Mouse (Mus musculus) adrenal gland, postnatal 10 days (tissue): ENCODE measurements around the gene Atp8a1. TPM values are rescaled to one million over a fixed set of nuclear protein-coding genes. Genes with fewer than 3 reads are reported as not detected.

Experiments used
- DNase-seq: peaks from one replicate; pipeline ENCODE4 v3.0.0; 2021; ENCODE audit warnings: mixed read lengths
- total RNA-seq, 2 experiments: library from RNA; stranded (reverse); gene quantifications; 2 replicates each; pipeline ENCODE4 v1.2.3; 2021

Gene Atp8a1
- total RNA-seq, 2 experiments from 2014 or later: 17.5 to 26.6 TPM

DNA sequence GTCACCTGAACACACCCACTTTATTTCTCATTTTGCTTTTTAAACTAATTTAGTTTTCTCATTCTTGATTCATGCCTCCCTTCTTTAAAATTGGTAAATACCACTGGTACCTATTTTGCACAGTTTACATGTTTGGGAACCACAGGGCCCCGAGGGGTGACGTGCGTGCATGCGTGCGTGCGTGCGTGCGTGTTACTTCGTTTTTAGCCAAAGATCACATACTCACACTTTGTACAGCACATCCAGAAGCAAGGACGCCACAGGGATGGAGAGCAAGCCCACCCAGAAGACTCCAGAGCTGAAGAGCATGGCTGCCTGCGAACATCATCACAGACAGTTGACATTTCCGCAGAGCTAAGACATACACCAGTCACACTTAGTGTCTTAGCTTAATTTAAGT lies 216.0 kb downstream of the Atp8a1 start:
- DNase-seq: no peak

DNA sequence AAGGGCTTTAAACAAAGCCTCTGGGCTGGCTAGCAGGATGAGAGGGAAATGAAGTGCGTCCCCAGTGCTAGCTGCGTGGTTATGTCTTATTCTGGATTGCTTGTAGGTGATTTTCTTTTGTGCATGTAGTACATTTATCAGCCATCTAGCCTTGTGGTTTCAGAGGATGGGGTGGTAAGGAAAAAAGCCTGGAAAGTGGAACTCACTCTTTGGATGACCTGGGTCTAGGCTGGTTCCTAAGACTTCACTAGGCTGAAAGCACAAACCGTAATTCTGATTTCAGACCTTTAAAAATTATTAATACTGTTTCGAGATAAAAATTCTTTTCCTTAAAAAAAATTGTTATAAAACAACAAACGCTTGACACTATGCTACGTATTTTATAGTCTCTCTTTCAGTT lies 217.4 kb downstream of the Atp8a1 start:
- DNase-seq: no peak

DNA sequence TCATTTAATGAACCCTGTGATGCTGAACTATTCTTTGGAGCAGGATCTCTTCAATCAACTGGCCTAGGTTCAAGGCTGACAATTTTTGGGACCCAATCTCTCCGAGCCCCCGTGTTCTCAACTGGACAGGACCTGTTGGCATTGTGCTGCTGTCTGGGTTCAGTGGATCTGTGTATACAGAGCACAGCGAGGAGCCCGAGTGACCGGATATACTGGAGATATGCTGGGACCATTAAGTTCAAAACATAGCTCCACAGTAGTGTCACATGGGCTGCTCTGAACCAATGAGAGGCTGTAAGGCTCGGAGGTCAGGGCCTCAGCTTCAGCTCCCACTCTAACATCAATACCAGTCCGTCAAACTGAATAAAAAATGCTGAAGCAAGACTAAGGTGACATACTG lies 217.8 kb downstream of the Atp8a1 start:
- DNase-seq: no peak

DNA sequence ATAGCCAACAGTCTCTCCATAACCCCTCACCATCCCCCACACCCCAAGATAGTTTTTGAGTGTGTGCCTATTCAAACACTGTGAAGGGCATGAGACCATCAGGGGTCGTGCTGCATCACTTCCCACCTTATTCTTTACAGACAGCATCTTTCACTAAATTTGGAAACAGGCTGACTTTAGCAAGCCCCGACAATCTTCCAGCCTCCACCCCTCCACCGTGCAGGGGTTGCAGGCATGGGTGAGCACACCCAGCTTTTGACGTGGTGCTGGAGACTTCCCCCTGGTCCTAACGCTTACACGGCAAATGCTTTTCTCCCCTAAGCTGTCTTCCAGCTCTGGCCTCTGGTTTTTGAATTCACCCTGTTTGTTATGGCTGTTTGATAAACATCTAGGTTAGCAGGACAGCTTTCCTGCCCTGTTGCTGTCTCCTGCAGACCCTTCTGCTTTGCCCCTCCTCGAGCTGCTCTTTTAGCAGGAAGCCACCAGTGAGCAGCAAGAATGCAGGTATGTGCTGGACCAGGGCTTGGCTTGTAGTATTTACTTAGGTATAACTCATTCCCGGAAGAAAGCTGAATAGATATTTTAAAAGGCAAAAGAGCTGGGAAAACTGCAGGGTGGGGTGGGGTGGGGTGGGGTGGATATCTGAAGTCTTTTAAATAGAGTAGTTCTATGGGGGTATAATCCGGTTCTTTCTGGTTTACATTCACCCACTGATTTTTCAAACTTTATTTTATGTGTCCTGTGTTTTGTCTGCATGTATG lies 218.9 kb downstream of the Atp8a1 start:
- DNase-seq: no peak

DNA sequence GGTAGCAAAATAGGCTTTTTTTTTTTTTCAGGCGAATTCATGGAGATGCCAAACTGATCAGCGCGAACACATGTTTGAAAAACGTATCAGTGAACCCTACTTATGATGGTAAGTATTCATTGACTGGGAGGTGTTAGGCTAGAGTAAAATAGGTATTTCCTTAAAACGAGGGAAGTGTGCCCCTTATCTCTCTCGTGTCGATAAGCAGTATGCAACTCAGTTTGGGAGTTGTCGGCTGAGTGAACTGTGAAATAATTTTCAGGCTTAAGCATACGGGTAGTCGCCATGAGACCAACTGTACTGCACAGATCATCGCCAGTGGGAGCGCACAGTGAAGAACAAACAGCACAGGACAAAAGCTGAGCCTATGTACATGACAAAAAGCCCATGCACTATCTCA lies 226.0 kb downstream of the Atp8a1 start:
- DNase-seq: no peak

DNA sequence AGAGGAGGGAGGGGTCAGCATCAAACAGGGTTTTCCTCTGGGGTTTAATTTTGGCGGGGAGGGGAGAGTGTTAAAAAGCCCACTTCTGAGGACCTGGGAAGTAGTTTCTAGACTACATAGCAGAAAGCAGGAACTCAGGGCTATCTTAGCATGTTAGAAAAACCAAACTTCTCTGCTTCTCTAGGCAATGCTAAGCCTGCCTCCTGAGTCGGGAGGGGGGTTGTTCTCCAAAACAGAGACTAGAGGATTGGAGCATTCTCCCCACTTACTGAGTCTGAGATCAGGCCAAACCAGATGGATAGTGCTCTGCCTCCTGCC lies 237.8 kb downstream of the Atp8a1 start:
- DNase-seq: no peak

DNA sequence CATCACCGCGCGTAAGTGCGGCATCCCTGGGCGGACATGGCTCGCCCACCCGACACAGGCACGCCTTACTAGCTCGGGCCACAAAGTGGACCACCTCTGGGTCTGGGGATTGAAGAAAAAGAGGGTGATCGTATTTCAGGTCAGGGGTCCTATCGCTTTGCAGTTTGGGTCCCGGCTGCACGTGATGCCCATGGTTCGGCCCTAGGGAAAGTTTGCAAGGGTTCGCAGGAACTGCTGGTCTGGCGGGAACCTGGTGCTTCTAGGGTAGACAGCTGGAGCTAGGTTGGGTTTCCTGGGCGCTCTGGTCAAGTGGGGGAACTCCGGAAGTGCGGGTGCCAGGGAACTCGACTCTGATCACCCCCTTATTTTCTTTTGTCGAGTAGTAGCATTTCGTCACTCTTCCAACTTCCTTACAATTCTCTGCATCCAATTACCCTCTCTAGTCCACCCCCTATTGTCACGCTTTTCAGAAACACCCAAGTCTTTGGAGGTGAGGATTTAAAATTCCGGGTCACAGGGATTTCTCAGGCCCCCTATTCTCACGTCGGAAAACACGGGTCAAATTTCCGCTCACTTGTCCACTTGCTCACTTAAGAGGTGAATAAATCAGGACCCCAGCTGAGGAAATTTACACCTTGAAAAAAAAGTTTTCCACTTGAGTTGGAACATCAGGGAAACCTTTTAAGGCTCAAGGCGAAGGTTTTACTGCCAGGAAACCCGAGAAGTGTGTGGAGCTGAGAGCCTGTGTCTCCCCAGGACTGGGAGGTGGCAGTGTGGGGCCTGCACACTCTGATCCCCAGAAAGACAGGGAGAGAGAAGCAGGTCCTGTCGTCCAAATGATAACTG lies 238.3 kb downstream of the Atp8a1 start:
- DNase-seq: no peak

DNA sequence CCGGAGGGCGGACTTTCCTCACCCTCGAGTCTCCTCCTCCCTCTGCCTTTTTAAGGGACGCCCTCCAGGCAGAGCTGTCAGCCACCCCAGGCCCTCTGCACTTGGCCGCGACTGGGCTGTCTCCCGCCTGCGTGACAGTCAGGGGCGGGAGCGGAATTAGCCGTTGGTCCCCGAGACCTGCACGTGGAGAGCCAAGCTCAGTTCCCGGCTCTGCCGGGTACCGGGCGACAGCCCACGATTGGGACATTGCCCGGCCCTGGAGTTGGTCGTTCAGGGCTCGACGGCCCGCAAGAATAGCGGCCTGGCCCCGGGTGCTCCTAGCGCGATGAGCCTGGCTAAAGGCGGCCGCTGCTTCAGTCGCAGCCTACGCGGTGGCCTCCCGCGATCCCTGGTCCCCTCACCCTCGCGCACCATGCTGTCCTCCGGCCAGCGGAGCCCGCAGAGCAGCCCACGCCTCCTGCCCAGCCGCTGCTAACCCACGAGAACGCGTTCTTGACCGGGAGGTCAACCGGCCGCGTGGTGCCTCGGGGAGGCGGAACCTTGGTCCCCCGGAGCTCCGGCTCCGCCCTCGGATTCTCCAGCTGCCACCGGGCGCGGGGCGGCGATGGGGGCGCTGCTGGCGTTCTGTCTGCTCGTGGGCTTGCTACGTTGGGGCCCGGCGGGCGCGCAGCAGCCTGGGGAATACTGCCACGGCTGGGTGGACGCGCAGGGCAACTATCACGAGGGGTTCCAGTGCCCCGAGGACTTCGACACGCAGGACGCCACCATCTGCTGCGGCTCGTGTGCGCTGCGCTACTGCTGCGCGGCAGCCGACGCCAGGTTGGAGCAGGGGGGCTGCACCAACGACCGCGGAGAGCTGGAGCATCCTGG lies 239.2 kb downstream of the Atp8a1 start, which contains the start of gene Shisa3:
Gene Shisa3 (plus strand): TSS at position 79 of the 870 bp plus-strand sequence.
- peak; percentile 49 for DNase-seq

DNA sequence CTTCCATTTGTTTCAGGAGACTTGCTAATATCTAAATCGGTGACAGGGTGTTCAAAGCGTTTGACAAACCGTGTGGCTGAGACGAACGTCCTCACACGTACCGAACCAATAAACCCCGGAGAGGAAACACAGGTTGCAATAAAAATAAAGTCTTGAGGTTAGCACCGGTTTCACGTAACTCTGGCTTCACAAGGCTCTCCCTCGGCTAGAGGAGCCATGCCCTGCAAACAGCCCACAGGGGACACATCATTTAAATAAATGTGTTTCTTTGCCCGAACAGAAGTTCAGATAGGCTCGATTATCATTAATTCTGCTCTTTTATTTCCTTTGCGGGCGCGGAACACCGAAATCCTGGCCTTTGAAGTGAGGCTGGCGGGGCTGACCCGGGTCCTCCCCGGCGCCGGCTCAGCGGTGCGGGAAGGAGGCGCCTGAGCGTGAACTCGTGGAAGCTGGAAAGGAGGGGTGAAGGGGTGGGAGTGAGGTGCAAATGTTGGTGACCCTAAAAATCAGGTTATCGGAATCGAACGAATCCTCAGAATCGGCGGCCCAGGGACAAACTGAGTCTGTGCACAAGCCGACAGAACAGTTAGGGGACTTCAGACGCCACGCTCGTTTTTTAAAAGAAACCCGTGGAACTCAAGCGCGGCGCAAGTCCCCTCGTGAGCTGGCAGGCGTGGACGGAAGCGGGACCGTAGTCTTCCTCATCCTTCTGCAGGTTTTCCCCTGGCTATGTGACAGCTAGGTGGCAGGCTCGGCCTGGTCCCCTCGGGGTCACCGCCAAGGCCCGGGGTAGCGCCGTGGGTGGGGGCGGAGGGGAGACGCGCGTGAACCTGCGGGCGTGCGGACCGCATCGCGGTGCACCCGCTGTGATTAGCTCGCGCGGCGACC lies 240.1 kb downstream of the Atp8a1 start:
- peak; percentile 24 for DNase-seq

DNA sequence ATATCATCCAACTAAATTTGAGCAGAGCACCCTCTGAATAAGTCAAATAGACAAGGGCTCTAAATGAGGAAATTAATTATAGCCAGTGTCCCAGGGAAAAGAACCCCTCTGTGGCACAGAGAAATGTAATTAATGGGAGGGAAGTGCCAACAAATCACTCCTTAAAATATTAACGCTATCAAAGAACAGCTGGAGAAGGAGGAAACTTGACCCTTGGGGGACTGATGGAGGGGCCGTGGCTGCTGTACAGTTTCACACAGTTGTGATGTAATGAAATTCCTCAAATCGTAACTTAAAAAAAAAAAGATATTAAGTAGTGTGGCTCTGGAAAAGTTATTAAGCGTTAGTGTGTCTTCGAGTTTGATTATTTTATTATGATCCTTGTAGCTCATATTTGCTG lies 241.3 kb downstream of the Atp8a1 start:
- DNase-seq: no peak

DNA sequence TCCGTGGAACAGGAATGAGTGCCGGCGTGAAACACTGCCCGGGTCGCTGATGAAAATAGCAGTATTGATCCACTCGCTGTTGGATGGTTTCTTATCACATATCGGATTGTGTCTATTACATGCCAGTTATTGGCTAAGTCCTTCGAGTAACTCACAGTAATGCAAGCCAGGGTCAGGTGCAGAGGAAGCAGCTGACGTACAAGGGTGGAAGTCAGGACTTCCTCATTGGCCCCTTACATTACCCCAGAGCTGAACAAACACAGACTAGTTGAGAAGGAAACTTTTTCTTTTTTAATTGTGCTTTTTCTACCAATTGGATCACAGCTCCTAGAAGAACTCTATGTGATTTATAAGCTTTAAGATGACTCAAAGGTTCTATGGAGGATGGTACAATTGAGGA lies 247.3 kb downstream of the Atp8a1 start:
- DNase-seq: no peak

DNA sequence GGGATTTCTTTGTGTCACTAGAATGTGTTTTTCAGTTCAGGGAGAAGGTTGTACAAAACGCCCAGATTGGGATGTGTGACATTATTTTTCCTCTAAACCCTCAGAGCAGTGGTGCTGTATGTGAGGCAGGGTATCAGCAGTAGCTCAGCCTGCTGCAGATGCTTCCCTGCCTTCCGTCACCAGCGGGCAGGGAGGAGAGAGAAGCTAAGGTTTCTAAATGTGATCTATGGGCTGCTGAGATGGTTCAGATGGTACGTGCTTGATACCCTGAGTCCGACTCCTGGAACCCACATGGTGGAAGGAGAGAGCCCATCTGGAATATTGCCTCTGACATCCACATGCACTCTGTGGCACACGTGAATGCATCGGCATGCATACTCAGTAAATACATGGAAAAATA lies 251.6 kb downstream of the Atp8a1 start:
- DNase-seq: no peak

DNA sequence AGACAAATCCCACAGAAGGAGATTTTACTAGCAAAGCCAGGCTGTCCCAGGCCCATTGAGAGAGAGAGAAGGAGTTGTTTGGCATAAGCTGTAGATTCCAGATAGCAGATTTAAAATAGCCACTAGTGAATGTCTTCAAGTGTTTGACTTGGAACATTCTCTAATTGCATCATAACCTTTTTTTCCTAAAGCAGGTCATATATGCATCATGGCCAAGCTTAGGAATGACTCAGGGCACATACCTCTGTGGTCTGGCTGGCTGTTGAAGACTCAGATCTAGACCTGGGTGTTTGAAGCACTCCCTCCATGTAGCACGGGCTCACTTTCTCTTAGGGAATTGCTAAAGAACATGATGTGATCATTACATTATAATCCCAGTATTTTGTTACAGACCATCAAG lies 252.2 kb downstream of the Atp8a1 start:
- no peak for DNase-seq

DNA sequence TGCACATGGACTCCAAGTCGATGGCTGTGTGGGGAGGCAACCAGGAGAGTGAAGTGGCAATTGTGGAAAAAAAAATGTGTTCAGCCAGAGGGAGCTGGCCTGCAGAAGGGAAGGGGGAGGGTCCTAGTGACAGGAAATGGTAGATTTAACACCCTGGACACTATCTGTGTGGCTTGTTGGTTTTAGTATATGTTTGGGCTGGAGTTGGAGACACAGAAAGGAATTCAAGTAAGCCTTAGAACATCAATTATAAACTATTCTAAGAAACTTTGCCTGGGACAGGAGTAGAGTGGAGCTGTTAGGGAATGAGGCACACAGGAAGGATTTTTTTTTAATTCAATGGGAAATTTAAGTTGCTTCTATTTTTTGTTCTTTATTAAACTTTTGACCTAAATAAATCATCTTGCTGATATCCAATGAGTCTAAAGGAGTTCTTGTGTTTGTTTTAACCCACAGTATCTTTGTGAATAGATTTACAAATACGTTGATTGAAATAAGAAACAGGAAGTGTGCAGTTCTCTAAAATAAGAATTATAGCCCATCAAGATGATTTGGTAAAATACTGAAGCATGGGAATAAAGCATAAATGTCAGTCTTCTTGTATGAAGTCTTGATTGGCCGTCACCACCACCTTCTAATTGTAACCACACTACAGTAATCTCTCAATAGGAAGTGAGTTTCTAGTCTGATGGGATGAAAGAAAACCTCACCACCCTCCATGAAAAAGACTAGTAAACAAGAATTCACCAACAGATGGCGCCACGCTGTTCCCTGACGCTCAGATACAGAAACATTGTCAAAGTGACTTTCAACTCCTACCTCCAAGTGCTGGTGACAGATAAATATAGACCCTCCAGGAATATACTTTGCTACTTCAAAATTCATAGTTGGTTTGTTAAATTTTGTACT lies 267.3 kb downstream of the Atp8a1 start:
- DNase-seq: peak; percentile 27

DNA sequence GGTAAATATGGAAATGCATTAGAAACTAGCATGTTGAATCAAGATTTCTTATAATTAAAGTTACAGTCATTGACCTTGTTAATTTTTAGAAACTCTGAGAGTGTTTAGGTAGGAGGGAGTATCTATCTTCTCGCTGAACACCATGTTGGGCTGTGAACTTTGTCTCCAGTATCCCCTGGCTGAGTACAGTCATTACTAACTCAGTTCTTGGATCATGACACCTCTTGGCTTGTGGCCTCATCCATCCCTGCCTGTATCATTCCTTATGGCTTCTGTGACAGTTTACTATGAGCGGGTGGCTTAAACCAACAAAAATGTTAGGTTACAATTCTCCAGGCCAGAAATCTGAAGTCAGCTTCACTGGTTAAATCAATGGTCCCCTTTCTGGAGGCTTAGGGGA lies 271.5 kb downstream of the Atp8a1 start:
- DNase-seq: no peak

DNA sequence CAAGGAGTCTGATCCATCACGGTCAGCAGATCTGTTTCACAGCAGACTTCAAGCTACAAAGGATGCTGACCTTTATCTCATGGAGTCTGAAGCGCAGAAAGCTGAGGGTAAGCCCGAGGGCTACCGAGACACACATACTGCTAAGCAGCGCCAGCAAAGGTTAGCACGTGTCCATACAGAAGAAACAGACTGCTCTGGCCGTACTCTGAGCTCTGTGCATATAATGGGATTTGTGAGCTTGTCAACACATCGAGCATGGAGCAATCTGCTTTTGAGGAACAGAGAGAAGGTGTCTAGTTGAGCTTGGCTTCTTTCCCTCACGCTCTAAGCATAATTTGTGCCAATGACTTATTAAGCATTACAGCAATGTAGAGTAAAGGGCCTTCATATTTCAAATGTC lies 273.2 kb downstream of the Atp8a1 start:
- no peak for DNase-seq

DNA sequence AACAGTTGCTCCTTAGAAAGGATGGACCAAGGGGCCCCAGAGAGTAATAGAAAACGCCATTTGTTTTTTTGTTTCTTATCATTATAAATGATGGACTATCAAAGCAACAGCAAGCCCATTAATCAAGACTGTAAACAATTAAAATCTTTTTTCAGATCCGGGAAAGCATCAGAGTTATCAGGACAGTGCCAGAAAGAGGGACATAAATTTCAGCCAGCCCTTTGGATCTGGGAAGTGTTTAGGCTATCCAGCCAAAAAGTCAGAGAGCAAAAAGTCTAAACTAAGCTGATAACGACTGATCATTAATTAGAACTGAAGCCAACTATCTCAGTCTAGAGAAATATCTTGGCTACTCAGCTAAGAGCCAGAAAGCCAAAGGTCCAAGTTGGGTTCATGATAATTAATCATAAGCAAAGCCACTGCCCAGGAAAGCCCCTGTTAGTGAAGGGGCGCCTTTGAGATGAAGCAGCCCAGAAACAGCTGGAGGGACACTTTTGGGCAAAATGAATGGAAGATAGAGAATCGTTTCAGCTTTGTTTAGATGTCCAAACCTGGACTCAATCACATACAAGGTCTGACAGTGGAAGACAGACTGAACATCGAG lies 274.6 kb downstream of the Atp8a1 start:
- no peak for DNase-seq
